Mouse (Mus musculus) heart, postnatal 0 days (tissue): ENCODE measurements around the gene Mab21l3. TPM values are rescaled to one million over a fixed set of nuclear protein-coding genes. Genes with fewer than 3 reads are reported as not detected.
A peak's percentile ranks its signal among the peaks of the same experiment; 100 is the strongest.

Experiments used
- ATAC-seq: fragments of 200-750 bp; cut with Nextera tagmentation; 2 replicates; pipeline ENCODE4 v1.8.0; 2017; ENCODE audit warnings: low read depth, moderate number of reproducible peaks, moderate library complexity; ENCODE audit not compliant: insufficient read depth
- DNase-seq: peaks from one replicate; pipeline ENCODE4 v3.0.0-alpha.2; 2016; ENCODE audit warnings: low spot score
- H3K27ac ChIP-seq: fragments of 300-500 bp; sonication (generic); 2 replicates; pipeline ENCODE4 v1.5.1; 2014; ENCODE audit warnings: low read depth, mild to moderate bottlenecking
- H3K27me3 ChIP-seq: fragments of 300-500 bp; sonication (generic); 2 replicates; pipeline ENCODE4 v1.6.1; 2014; ENCODE audit warnings: low read length, mixed read lengths; ENCODE audit not compliant: control insufficient read depth, insufficient read depth
- H3K36me3 ChIP-seq: fragments of 300-500 bp; sonication (generic); replicated peaks from 2 replicates; pipeline ENCODE4 v1.6.1; 2014; ENCODE audit warnings: low read length, mixed read lengths; ENCODE audit not compliant: control insufficient read depth, insufficient read depth
- H3K4me1 ChIP-seq: fragments of 300-500 bp; sonication (generic); 2 replicates; pipeline ENCODE4 v1.6.1; 2014; ENCODE audit warnings: antibody characterized with exemption; ENCODE audit not compliant: control insufficient read depth, insufficient read depth
- H3K4me2 ChIP-seq: fragments of 300-500 bp; sonication (generic); 2 replicates; pipeline ENCODE4 v1.6.1; 2014; ENCODE audit warnings: low read depth, mild to moderate bottlenecking, low read length, moderate library complexity
- H3K4me3 ChIP-seq: fragments of 300-500 bp; sonication (generic); 2 replicates; pipeline ENCODE4 v1.5.1; 2014; ENCODE audit warnings: low read depth, low read length
- H3K9ac ChIP-seq: fragments of 300-500 bp; sonication (generic); replicated peaks from 2 replicates; pipeline ENCODE4 v1.6.1; 2014; ENCODE audit warnings: low read depth, low read length, mixed read lengths
- H3K9me3 ChIP-seq: fragments of 300-500 bp; sonication (generic); replicated peaks from 2 replicates; pipeline ENCODE4 v1.6.1; 2016; ENCODE audit warnings: low read length; ENCODE audit not compliant: control insufficient read depth
- CTCF ChIP-seq: IDR thresholded peaks from 2 replicates; pipeline ENCODE4 v1.5.1; 2016; ENCODE audit warnings: antibody characterized with exemption, control low read depth, low read depth
- EP300 ChIP-seq: IDR thresholded peaks from 2 replicates; pipeline ENCODE4 v1.6.1; 2016; ENCODE audit warnings: antibody characterized with exemption, low read depth
- whole genome bisulfite sequencing: fragments of 180-500 bp; shearing (Covaris S2); extraction: QIAGEN DNeasy Blood & Tissue Kit; methylation state at CpG from one replicate; pipeline ENCODE4 v1.1.7; 2014; 5-methylcytosine and 5-hydroxymethylcytosine counted together
- polyA plus RNA-seq: library from polyadenylated mRNA; unstranded; fragments of >200 nt; fragmentation: Nextera tagmentation; extraction: Ambion mirVana; gene quantifications from 2 replicates; pipeline ENCODE4 v1.2.1, GENCODE M21; 2015
- total RNA-seq: library from RNA; depleted of rRNA; stranded (reverse); fragments of >200 nt; gene quantifications from 2 replicates; pipeline ENCODE4 v1.2.3, GENCODE M21; 2014; ENCODE audit warnings: low replicate concordance

The Mab21l3 gene
- total and polyA plus RNA-seq, 2 experiments from 2014 or later, result 0.10 to 1.6 TPM

GRCm38 (mm10) chr3:101802746-101803145 lies 46.0 kb downstream of the Mab21l3 start:
- WGBS, result 68% methylated on average over 6 of the region's 6 CpGs
- Histone ChIP-seq H3K9ac (no peak overlapping the region), H3K9me3 (no peaks in the 10 kb centered on the region), H3K27me3 (no peaks in the 10 kb centered on the region), H3K4me2 (no peak overlapping the region), H3K27ac (0 out of 2 replicates have a peak overlapping the region, but pooled peaks have one; percentile 18), H3K4me1 (peaks cover 39% of the 10 kb centered on the region), H3K4me3 (no peak overlapping the region), H3K36me3 (no peaks in the 10 kb centered on the region)
- ATAC-seq (no peak), DNase-seq (no peak)
- TF ChIP-seq EP300 (no peak), CTCF (no peak)

- WGBS, result 66% methylated on average over 10 of the region's 11 CpGs
- DNase-seq, result no peak
- no peak for ATAC-seq
- Histone ChIP-seq H3K27ac (no peak overlapping the region), H3K9ac (no peak overlapping the region), H3K36me3 (no peaks in the 10 kb centered on the region), H3K9me3 (no peaks in the 10 kb centered on the region), H3K4me1 (peaks cover 47% of the 10 kb centered on the region), H3K4me2 (no peak overlapping the region), H3K27me3 (no peaks in the 10 kb centered on the region), H3K4me3 (no peak overlapping the region)
- no peak for TF ChIP-seq EP300
- TF ChIP-seq CTCF, result no peak
These were observed 48.2 kb downstream of the Mab21l3 start for GRCm38 (mm10) chr3:101800596-101801018.

GRCm38 (mm10) chr3:101799852-101800595 lies 48.7 kb downstream of the Mab21l3 start:
- ATAC-seq, result no peak
- H3K9me3 ChIP-seq, result no peaks in the 10 kb centered on the region
- H3K27me3 ChIP-seq, result no peaks in the 10 kb centered on the region
- no peak overlapping the region for H3K9ac ChIP-seq
- no peak overlapping the region; the same call in 1 of the 2 replicates for H3K27ac ChIP-seq
- no peaks in the 10 kb centered on the region for H3K36me3 ChIP-seq
- peak; percentile 29 for DNase-seq
- no peak overlapping the region for H3K4me2 ChIP-seq
- H3K4me3 ChIP-seq, result no peak overlapping the region
- 54% methylated on average over 14 of the region's 14 CpGs for WGBS
- TF ChIP-seq CTCF, result no peak
- TF ChIP-seq EP300, result no peak
- peaks cover 43% of the 10 kb centered on the region for H3K4me1 ChIP-seq

GRCm38 (mm10) chr3:101797830-101798709 lies 50.7 kb downstream of the Mab21l3 start:
- Histone ChIP-seq H3K27me3 (no peaks in the 10 kb centered on the region), H3K4me1 (peaks cover 32% of the 10 kb centered on the region), H3K9ac (no peak overlapping the region), H3K36me3 (no peaks in the 10 kb centered on the region), H3K27ac (peak overlapping the region; percentile 7; the same call in 1 of the 2 replicates), H3K9me3 (no peaks in the 10 kb centered on the region), H3K4me3 (no peak overlapping the region), H3K4me2 (no peak overlapping the region)
- WGBS, result 75% methylated on average over 15 of the region's 15 CpGs
- peak; percentile 33 for DNase-seq
- no peak for TF ChIP-seq CTCF
- no peak for TF ChIP-seq EP300
- ATAC-seq, result no peak

- peaks cover 18% of the 10 kb centered on the region for H3K4me1 ChIP-seq
- WGBS, result 21% methylated on average over 7 of the region's 7 CpGs
- H3K36me3 ChIP-seq, result no peaks in the 10 kb centered on the region
- TF ChIP-seq CTCF (no peak), EP300 (no peak)
- no peak overlapping the region for H3K4me2 ChIP-seq
- no peaks in the 10 kb centered on the region for H3K9me3 ChIP-seq
- H3K9ac ChIP-seq, result 0 out of 2 replicates have a peak overlapping the region, but pooled peaks have one; percentile 16
- no peak overlapping the region; the same call in 1 of the 2 replicates for H3K27ac ChIP-seq
- ATAC-seq, result peak; percentile 22; the same call in 1 of the 2 replicates
- no peak overlapping the region for H3K4me3 ChIP-seq
- DNase-seq, result no peak
- no peaks in the 10 kb centered on the region for H3K27me3 ChIP-seq
These were observed 52.5 kb downstream of the Mab21l3 start for GRCm38 (mm10) chr3:101796212-101796611.
